Mouse (Mus musculus): Measurements from ENCODE around the gene Enox1.

DNA sequence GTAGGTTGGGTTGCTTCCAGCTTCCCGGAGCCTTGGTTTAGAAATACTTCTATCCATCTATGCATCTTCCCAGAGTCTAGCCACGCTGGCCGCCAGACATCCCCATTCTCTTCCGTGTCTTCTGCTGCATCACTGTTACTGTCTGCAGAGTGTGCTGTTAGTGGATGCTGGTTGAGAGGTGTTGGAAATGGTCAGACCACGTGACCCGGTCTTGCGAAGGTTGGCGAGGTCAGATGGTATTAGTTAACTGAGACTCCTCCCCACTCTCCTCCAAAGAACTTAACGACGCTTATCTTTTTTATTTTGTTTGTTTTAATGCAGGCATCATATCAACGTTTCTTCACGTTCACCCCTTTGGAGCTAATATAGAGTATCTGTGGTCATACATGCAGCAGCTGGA lies 550.7 kb downstream of the Enox1 start:
- TF ChIP-seq CTCF (IDR thresholded peaks at IDR 0.05; ENCODE audit: low read depth, low read length): no peak
- no peak for TF ChIP-seq EP300 (IDR thresholded peaks at IDR 0.05; ENCODE audit: insufficient read depth, low read depth, low read length)

Measured in ES-Bruce4 (cell line).